Mouse (Mus musculus): Measurements from ENCODE around the gene Rph3al. TPM values are rescaled to one million over a fixed set of nuclear protein-coding genes. Genes with fewer than 3 reads are reported as not detected.

The Rph3al gene
- polyA plus RNA-seq, 1 experiment: not detected

GRCm38 (mm10) chr11:75838861-75839426 lies 99.3 kb downstream of the Rph3al start:
- Histone ChIP-seq H3K4me3 (ENCODE audit: insufficient read depth, low read depth, low read length) (no peak overlapping the region), H3K27ac (ENCODE audit: insufficient read depth, low read depth, low read length) (no peak overlapping the region), H3K4me1 (ENCODE audit: control insufficient read depth, insufficient read depth, low read length) (peaks cover 9% of the 10 kb centered on the region)
- TF ChIP-seq POLR2A (IDR thresholded peaks at IDR 0.05; ENCODE audit: insufficient read depth, low read depth, low read length): no peak
- TF ChIP-seq CTCF (IDR thresholded peaks at IDR 0.05; ENCODE audit: insufficient read depth, low read depth, low read length): no peak
- WGBS: 92% methylated on average over 10 of the region's 10 CpGs

GRCm38 (mm10) chr11:75836240-75836610 lies 102.0 kb downstream of the Rph3al start:
- Histone ChIP-seq H3K4me1 (ENCODE audit: control insufficient read depth, insufficient read depth, low read length) (peaks cover 9% of the 10 kb centered on the region), H3K27ac (ENCODE audit: insufficient read depth, low read depth, low read length) (no peak overlapping the region)
- 78% methylated on average over 11 of the region's 11 CpGs for WGBS

DNA sequence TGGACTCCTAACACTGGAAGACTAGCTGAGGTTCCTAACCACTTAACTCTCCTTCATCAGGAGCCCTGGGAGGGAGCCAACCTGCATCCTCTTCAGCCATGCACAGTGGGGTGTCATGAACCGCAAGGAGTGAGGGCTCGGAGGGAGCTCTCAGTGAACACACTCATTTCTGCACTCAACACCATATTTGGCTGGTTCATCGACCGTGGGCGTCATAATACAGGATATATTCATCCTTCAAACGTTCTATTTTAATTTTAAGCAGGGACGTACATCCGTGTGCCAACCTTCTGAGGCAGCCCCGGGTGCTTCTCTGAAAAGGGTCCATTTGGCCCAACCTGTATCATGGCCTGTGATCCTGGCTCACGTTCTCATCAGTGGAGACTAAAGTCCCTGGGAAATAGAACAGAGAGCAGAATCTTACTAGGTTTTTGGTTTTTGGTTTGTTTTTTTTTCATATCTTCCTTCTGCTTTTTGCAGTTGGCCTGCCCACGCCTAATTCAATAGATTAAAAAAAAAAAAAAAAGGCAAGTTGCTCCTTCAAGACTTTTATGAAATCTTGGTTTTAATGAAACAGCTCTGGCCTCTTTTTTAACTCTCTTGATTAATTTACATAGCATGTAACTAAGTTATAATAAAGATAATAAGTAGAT lies 102.5 kb downstream of the Rph3al start:
- no peak overlapping the region for H3K27ac ChIP-seq (ENCODE audit: insufficient read depth, low read depth, low read length)
- TF ChIP-seq CTCF (IDR thresholded peaks at IDR 0.05; ENCODE audit: insufficient read depth, low read depth, low read length) (no peak), POLR2A (IDR thresholded peaks at IDR 0.05; ENCODE audit: insufficient read depth, low read depth, low read length) (no peak)
- 76% methylated on average over 11 of the region's 11 CpGs for WGBS
- H3K4me3 ChIP-seq (ENCODE audit: insufficient read depth, low read depth, low read length): no peak overlapping the region
- peaks cover 9% of the 10 kb centered on the region for H3K4me1 ChIP-seq (ENCODE audit: control insufficient read depth, insufficient read depth, low read length)

More at GRCm38 (mm10) chr11:75836240-75836610, 102.0 kb downstream of the Rph3al start:
- TF ChIP-seq POLR2A (IDR thresholded peaks at IDR 0.05; ENCODE audit: insufficient read depth, low read depth, low read length): no peak
- TF ChIP-seq CTCF (IDR thresholded peaks at IDR 0.05; ENCODE audit: insufficient read depth, low read depth, low read length): no peak
- H3K4me3 ChIP-seq (ENCODE audit: insufficient read depth, low read depth, low read length): no peak overlapping the region

DNA sequence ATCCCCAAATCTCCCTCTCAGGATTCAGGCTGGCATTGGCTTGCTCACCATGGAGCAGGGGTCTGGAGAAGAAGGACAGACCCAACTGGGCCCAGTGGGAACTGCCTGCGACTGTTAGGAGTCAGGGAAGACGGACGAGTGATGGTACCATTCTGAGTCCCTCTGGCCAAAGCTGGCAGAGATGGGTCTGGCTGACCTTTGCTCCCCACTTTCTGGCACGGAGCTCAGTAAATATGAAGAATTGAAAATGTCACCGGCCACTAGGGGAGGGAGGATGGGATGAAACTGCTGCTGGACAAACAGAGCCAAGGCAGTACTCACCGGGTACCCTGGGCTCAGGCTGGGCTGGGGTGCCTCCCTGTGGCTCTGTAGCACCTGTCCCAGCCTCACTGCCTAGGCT lies 105.1 kb downstream of the Rph3al start:
- no peaks in the 10 kb centered on the region; the same call in 1 of the 2 replicates for H3K4me1 ChIP-seq (ENCODE audit: control insufficient read depth, insufficient read depth, low read length)

DNA sequence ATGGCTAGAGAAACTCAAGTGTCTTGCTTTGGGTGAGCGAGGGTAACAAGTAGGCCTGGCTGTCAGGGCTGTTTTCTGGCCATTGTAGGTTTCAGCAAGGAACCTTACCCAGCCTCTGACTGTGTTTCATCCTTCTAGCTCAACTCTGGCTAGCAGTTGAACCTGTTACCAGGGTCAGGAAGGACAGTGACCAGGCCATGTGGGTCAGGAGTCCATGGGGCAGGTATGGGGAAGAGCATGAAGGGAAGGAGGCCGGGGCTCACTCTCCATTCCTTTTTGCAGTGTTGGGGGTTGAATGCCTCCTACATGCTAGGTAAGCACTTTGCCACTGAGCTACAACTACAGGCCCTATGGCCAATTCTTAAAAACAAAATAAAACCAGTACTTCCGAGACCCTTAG lies 107.8 kb downstream of the Rph3al start:
- H3K4me1 ChIP-seq (ENCODE audit: control insufficient read depth, insufficient read depth, low read length): no peaks in the 10 kb centered on the region
- 96% methylated on average over 3 of the region's 3 CpGs for WGBS
- no peak overlapping the region for H3K27ac ChIP-seq (ENCODE audit: insufficient read depth, low read depth, low read length)
- H3K4me3 ChIP-seq (ENCODE audit: insufficient read depth, low read depth, low read length): no peak overlapping the region
- no peak for TF ChIP-seq POLR2A (IDR thresholded peaks at IDR 0.05; ENCODE audit: insufficient read depth, low read depth, low read length)
- no peak for TF ChIP-seq CTCF (IDR thresholded peaks at IDR 0.05; ENCODE audit: insufficient read depth, low read depth, low read length)

More for the DNA sequence above, 105.1 kb downstream of the Rph3al start:
- Histone ChIP-seq H3K4me3 (ENCODE audit: insufficient read depth, low read depth, low read length) (no peak overlapping the region), H3K27ac (ENCODE audit: insufficient read depth, low read depth, low read length) (no peak overlapping the region)
- WGBS: 92% methylated on average over 6 of the region's 6 CpGs
- no peak for TF ChIP-seq CTCF (IDR thresholded peaks at IDR 0.05; ENCODE audit: insufficient read depth, low read depth, low read length)
- no peak for TF ChIP-seq POLR2A (IDR thresholded peaks at IDR 0.05; ENCODE audit: insufficient read depth, low read depth, low read length)

- TF ChIP-seq CTCF (IDR thresholded peaks at IDR 0.05; ENCODE audit: insufficient read depth, low read depth, low read length) (no peak), POLR2A (IDR thresholded peaks at IDR 0.05; ENCODE audit: insufficient read depth, low read depth, low read length) (no peak)
- Histone ChIP-seq H3K4me1 (ENCODE audit: control insufficient read depth, insufficient read depth, low read length) (no peaks in the 10 kb centered on the region), H3K4me3 (ENCODE audit: insufficient read depth, low read depth, low read length) (no peak overlapping the region), H3K27ac (ENCODE audit: insufficient read depth, low read depth, low read length) (no peak overlapping the region)
- 84% methylated on average over 8 of the region's 8 CpGs for WGBS
Observed at GRCm38 (mm10) chr11:75827414-75827813, 110.8 kb downstream of the Rph3al start.

DNA sequence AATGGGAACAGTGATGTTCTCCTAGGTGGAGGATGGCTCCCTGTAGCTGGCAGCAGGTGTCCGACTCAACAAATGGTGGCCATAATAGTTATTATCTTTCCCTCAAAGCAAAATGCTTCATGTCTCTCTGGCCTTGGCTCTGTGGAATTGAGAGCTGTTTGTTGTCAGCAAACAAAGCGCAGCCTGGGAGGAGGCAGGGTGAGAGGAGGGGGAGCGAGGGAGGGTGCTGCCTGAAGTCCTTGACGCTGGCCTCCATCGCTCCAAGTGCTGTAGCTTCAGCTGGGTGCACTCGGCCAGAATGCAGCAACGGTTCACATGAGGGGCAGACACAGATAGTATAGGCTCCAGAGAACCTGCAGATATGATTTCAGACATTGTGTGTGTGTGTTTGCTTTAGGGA lies 114.7 kb downstream of the Rph3al start:
- TF ChIP-seq CTCF (IDR thresholded peaks at IDR 0.05; ENCODE audit: insufficient read depth, low read depth, low read length) (no peak), POLR2A (IDR thresholded peaks at IDR 0.05; ENCODE audit: insufficient read depth, low read depth, low read length) (no peak)
- WGBS: 73% methylated on average over 7 of the region's 7 CpGs
- H3K27ac ChIP-seq (ENCODE audit: insufficient read depth, low read depth, low read length): no peak overlapping the region
- H3K4me1 ChIP-seq (ENCODE audit: control insufficient read depth, insufficient read depth, low read length): no peaks in the 10 kb centered on the region
- no peak overlapping the region for H3K4me3 ChIP-seq (ENCODE audit: insufficient read depth, low read depth, low read length)

DNA sequence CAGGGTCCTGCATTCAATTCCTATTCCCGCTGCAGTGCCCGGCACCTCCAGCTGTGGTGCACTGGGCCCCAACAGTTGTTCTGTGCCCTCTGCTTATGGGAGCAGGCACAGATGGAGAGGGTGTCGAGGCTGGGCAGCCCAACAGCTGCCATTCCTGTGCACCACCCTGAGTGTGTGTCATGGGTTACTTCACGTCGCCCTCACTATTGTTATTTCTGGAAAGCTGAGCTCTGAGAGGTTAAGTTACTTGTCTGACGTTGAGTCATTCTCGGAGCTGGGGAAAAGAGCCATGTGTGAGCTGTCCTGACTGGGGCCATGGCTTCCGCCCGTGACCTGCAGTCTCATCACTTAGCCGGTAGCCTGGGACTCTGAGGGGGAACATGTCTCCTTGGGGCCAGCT lies 125.1 kb downstream of the Rph3al start:
- 72% methylated on average over 10 of the region's 10 CpGs for WGBS
- no peak overlapping the region for H3K4me3 ChIP-seq (ENCODE audit: insufficient read depth, low read depth, low read length)
- TF ChIP-seq CTCF (IDR thresholded peaks at IDR 0.05; ENCODE audit: insufficient read depth, low read depth, low read length): no peak
- no peak for TF ChIP-seq POLR2A (IDR thresholded peaks at IDR 0.05; ENCODE audit: insufficient read depth, low read depth, low read length)
- no peak overlapping the region for H3K27ac ChIP-seq (ENCODE audit: insufficient read depth, low read depth, low read length)
- peaks cover 9% of the 10 kb centered on the region for H3K4me1 ChIP-seq (ENCODE audit: control insufficient read depth, insufficient read depth, low read length)

DNA sequence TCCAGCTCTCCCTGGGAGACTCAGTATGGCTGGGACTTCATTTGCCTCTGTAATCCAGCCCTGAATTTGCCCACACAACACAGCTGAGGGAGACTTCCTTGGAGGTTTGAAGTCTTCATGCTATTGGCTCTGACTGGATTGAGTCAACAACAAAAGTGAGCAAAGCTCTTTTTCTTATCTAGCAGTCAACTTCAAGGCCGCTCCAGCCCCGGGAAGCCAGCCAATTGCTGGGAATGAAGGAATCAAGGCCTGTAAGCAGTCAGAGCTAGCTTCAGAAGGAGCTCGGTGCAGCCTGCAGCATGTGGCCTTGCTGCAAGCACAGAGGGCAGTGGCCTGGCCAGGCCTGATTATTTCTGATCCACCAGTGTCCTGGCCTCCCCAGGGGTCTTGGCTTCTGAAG lies 126.3 kb downstream of the Rph3al start:
- TF ChIP-seq POLR2A (IDR thresholded peaks at IDR 0.05; ENCODE audit: insufficient read depth, low read depth, low read length) (no peak), CTCF (IDR thresholded peaks at IDR 0.05; ENCODE audit: insufficient read depth, low read depth, low read length) (no peak)
- peaks cover 12% of the 10 kb centered on the region for H3K4me1 ChIP-seq (ENCODE audit: control insufficient read depth, insufficient read depth, low read length)
- H3K27ac ChIP-seq (ENCODE audit: insufficient read depth, low read depth, low read length): no peak overlapping the region
- WGBS: 37% methylated on average over 3 of the region's 3 CpGs
- H3K4me3 ChIP-seq (ENCODE audit: insufficient read depth, low read depth, low read length): no peak overlapping the region
